Mouse (Mus musculus): ENCODE measurements around the gene Mbd3. TPM values are rescaled to one million over a fixed set of nuclear protein-coding genes. Genes with fewer than 3 reads are reported as not detected.

The Mbd3 gene
- total and polyA plus RNA-seq, 2 experiments from 2014 or later, result 50.4 to 175 TPM

GRCm38 (mm10) chr10:80397524-80398173 is 1.7 kb downstream of the Mbd3 start:
- H3K9ac ChIP-seq (replicated peaks; ENCODE audit: low read length), result peak overlapping the region; percentile 87; the same call in 1 of the 2 replicates
- 32% methylated on average over 8 of the region's 8 CpGs for WGBS
- H3K4me2 ChIP-seq (ENCODE audit: low read depth, low read length), result peak overlapping the region; percentile 78
- H3K4me3 ChIP-seq (ENCODE audit: low read length), result peak overlapping the region; percentile 65
- no peak for TF ChIP-seq CTCF (IDR thresholded peaks at IDR 0.05; ENCODE audit: low read depth)
- no peak for ATAC-seq
- H3K9me3 ChIP-seq (ENCODE audit: low read length), result no peaks in the 10 kb centered on the region
- no peaks in the 10 kb centered on the region for H3K27me3 ChIP-seq (ENCODE audit: insufficient read depth, low read length)
- 0 out of 2 replicates have a peak, but pooled peaks cover 13% of the 10 kb centered on the region for H3K4me1 ChIP-seq (ENCODE audit: insufficient read depth, low read length)
- peaks cover 29% of the 10 kb centered on the region; the same call in 1 of the 2 replicates for H3K36me3 ChIP-seq (ENCODE audit: insufficient read depth, low read length)
- H3K27ac ChIP-seq, result peak overlapping the region; percentile 99
- DNase-seq (ENCODE audit: low spot score), result no peak

DNA sequence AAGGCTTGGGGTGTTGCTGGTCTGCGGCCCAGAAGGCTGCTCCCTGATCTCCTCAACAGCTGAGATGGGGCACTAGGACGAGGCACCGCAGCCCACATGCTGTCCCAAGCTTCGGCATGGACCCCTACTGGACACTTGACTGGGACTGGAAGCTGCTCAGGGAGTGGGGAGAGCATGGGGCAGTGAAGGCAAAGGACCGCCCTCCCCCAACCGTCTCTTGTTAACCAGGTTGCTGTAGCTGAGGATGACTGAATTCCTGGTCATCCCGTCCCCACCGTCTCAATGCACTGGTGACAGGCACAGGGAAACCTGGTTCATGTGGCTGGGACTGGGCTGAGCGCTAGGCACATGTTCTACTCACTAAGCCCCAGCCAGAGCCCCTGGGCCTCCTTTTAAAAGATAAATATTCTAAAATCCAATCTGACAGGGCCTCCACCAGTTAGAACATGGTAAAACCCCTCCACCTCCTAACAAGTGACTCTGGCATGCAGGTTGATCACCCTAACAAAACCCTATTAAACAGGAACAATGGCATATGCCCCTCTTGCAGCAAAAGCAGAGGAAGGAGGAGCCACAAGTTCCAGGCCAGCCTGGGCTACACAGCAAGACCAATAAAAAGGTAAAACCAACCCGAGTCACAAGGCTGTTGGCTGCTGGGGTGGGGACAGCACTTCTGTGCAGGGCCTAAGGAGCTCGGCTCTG is 2.4 kb downstream of the Mbd3 start:
- H3K27me3 ChIP-seq (ENCODE audit: insufficient read depth, low read length), result no peaks in the 10 kb centered on the region
- peaks cover 32% of the 10 kb centered on the region; the same call in 1 of the 2 replicates for H3K36me3 ChIP-seq (ENCODE audit: insufficient read depth, low read length)
- no peak for DNase-seq (ENCODE audit: low spot score)
- peak overlapping the region; percentile 78 for H3K4me2 ChIP-seq (ENCODE audit: low read depth, low read length)
- peak overlapping the region; percentile 87; the same call in 1 of the 2 replicates for H3K9ac ChIP-seq (replicated peaks; ENCODE audit: low read length)
- 0 out of 2 replicates have a peak, but pooled peaks cover 13% of the 10 kb centered on the region for H3K4me1 ChIP-seq (ENCODE audit: insufficient read depth, low read length)
- ATAC-seq, result no peak
- no peak for TF ChIP-seq CTCF (IDR thresholded peaks at IDR 0.05; ENCODE audit: low read depth)
- H3K9me3 ChIP-seq (ENCODE audit: low read length), result no peaks in the 10 kb centered on the region
- peak overlapping the region; percentile 99; the same call in 1 of the 2 replicates for H3K27ac ChIP-seq
- no peak overlapping the region for H3K4me3 ChIP-seq (ENCODE audit: low read length)
- WGBS, result 84% methylated on average over 11 of the region's 11 CpGs

DNA sequence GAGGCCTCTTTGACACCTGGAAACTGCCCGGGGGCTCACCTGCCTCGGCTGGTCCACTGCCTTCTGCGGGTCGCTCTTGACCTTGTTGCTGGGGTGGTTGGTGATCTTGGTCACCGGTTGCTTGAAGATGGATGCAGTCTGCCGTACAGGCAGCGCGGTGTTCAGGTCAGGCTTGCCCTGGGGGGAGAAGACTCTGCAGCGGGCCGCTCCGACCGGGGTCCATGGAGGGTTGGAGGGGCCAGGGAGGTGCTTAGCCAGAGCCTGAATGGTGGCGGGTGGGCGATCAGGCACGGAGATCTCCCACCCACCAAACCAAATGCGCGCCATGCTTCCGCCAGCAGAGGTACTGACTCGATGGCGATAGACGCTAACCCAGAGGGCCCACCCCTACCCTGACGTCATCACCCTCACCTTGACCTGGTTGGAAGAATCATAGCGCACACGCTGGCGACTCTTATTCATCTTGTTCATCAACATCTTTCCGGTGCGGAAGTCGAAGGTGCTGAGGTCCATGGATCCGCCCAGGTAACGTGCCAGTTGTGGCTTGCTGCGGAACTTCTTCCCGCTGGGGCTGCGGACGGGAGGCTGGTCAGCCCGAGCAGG is 4.2 kb downstream of the Mbd3 start:
- Histone ChIP-seq H3K4me1 (ENCODE audit: insufficient read depth, low read length) (0 out of 2 replicates have a peak, but pooled peaks cover 13% of the 10 kb centered on the region), H3K4me3 (ENCODE audit: low read length) (no peak overlapping the region), H3K27me3 (ENCODE audit: insufficient read depth, low read length) (no peaks in the 10 kb centered on the region), H3K4me2 (ENCODE audit: low read depth, low read length) (no peak overlapping the region), H3K9ac (replicated peaks; ENCODE audit: low read length) (no peak overlapping the region), H3K36me3 (ENCODE audit: insufficient read depth, low read length) (peaks cover 38% of the 10 kb centered on the region; the same call in 1 of the 2 replicates), H3K27ac (no peak overlapping the region), H3K9me3 (ENCODE audit: low read length) (no peaks in the 10 kb centered on the region)
- WGBS, result 94% methylated on average over 35 of the region's 35 CpGs
- DNase-seq (ENCODE audit: low spot score) (no peak), ATAC-seq (no peak)
- TF ChIP-seq CTCF (IDR thresholded peaks at IDR 0.05; ENCODE audit: low read depth), result no peak

DNA sequence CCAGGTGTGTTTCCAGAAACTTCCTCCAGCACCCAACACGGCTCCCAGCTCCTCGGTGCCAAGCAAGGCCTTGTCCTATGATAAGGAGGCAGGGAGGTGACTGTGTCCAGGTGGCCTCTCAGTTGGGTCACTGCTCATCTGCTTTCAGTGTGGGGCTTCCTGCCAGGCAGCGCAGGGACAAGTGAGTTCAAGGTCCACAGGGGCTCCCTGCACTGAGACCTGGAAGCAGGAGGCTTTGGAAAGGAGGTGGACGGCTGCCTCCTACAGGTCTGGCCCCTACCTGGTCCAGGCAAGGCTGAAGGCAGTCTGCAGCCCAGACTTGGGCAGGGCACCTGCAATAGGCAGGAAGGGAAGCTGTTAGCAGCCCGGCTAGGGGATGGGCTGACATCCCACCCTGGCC is 6.7 kb downstream of the Mbd3 start:
- Histone ChIP-seq H3K4me2 (ENCODE audit: low read depth, low read length) (no peak overlapping the region), H3K4me1 (ENCODE audit: insufficient read depth, low read length) (peaks cover 15% of the 10 kb centered on the region; the same call in 1 of the 2 replicates), H3K9ac (replicated peaks; ENCODE audit: low read length) (no peak overlapping the region), H3K9me3 (ENCODE audit: low read length) (no peaks in the 10 kb centered on the region), H3K4me3 (ENCODE audit: low read length) (no peak overlapping the region), H3K27ac (no peak overlapping the region), H3K27me3 (ENCODE audit: insufficient read depth, low read length) (no peaks in the 10 kb centered on the region), H3K36me3 (ENCODE audit: insufficient read depth, low read length) (peaks cover 38% of the 10 kb centered on the region; the same call in 1 of the 2 replicates)
- DNase-seq (ENCODE audit: low spot score) (no peak), ATAC-seq (no peak)
- WGBS, result 94% methylated on average over 5 of the region's 5 CpGs
- TF ChIP-seq CTCF (IDR thresholded peaks at IDR 0.05; ENCODE audit: low read depth), result no peak

GRCm38 (mm10) chr10:80390697-80391096 is 8.7 kb downstream of the Mbd3 start:
- Histone ChIP-seq H3K36me3 (ENCODE audit: insufficient read depth, low read length) (peaks cover 38% of the 10 kb centered on the region; the same call in 1 of the 2 replicates), H3K4me3 (ENCODE audit: low read length) (no peak overlapping the region), H3K27ac (no peak overlapping the region), H3K4me1 (ENCODE audit: insufficient read depth, low read length) (peaks cover 6% of the 10 kb centered on the region; the same call in 1 of the 2 replicates), H3K9me3 (ENCODE audit: low read length) (no peaks in the 10 kb centered on the region), H3K27me3 (ENCODE audit: insufficient read depth, low read length) (no peaks in the 10 kb centered on the region), H3K9ac (replicated peaks; ENCODE audit: low read length) (no peak overlapping the region), H3K4me2 (ENCODE audit: low read depth, low read length) (no peak overlapping the region)
- WGBS, result 85% methylated on average over 9 of the region's 9 CpGs
- DNase-seq (ENCODE audit: low spot score) (no peak), ATAC-seq (no peak)
- TF ChIP-seq CTCF (IDR thresholded peaks at IDR 0.05; ENCODE audit: low read depth), result no peak

DNA sequence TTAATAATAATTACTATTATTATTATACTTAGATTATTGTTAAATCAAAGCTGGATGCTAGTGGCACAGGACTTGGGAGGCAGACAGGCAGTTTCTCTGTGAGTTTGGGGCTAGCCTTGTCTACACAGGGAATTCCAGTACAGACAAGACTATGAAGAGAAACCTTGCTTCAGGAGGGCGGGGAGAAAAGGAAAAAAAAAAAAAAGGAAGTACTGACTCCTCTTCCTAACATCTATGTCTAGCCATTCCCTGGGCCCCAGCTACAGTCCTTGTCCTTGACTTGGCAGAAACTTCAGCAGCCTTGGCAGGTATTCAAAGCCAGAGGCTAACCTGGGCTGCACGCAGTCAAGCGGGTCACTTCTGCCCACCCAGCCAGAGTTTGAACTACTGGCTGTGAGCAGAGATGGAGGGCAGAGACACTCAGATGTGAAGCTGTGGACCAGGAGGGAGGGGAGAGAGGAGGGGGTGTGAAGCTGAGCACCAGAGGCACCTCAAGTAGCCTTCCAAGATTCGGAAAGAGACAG is 10.1 kb downstream of the Mbd3 start:
- WGBS, result 75% methylated on average over 4 of the region's 4 CpGs

More for the DNA sequence above, 10.1 kb downstream of the Mbd3 start:
- DNase-seq (ENCODE audit: low spot score) (no peak), ATAC-seq (no peak)
- no peaks in the 10 kb centered on the region for H3K27me3 ChIP-seq (ENCODE audit: insufficient read depth, low read length)
- no peak overlapping the region for H3K4me2 ChIP-seq (ENCODE audit: low read depth, low read length)
- H3K27ac ChIP-seq, result no peak overlapping the region
- peaks cover 28% of the 10 kb centered on the region; the same call in 1 of the 2 replicates for H3K36me3 ChIP-seq (ENCODE audit: insufficient read depth, low read length)
- no peak overlapping the region for H3K4me3 ChIP-seq (ENCODE audit: low read length)
- no peak overlapping the region for H3K9ac ChIP-seq (replicated peaks; ENCODE audit: low read length)
- no peaks in the 10 kb centered on the region for H3K9me3 ChIP-seq (ENCODE audit: low read length)
- no peak for TF ChIP-seq CTCF (IDR thresholded peaks at IDR 0.05; ENCODE audit: low read depth)
- H3K4me1 ChIP-seq (ENCODE audit: insufficient read depth, low read length), result peaks cover 13% of the 10 kb centered on the region
